Mouse (Mus musculus) G1E (cell line): ENCODE data around the gene Zfp941. TPM values are rescaled to one million over a fixed set of nuclear protein-coding genes. Genes with fewer than 3 reads are reported as not detected.

Source experiments
- ATAC-seq: 2 replicates; pipeline ENCODE4 v1.8.0; 2016; ENCODE audit warnings: mild to moderate bottlenecking; ENCODE audit not compliant: insufficient number of reproducible peaks, poor library complexity, low FRiP score, severe bottlenecking; ENCODE audit errors: extremely low read depth
- DNase-seq: peaks from one replicate; pipeline ENCODE4 v3.0.0; 2012; ENCODE audit warnings: low spot score
- H3K27me3 ChIP-seq: 2 replicates; pipeline ENCODE4 v1.6.1; 2012; ENCODE audit warnings: mild to moderate bottlenecking, low read length, inconsistent platforms; ENCODE audit not compliant: insufficient read depth
- H3K36me3 ChIP-seq: replicated peaks from 2 replicates; pipeline ENCODE3; 2012; ENCODE audit warnings: mild to moderate bottlenecking, inconsistent platforms
- H3K4me1 ChIP-seq: 2 replicates; pipeline ENCODE4 v1.6.1; 2012; ENCODE audit warnings: low read depth, low read length, inconsistent platforms, mixed read lengths; ENCODE audit not compliant: insufficient read depth
- H3K4me3 ChIP-seq: 2 replicates; pipeline ENCODE4 v1.5.1; 2012; ENCODE audit warnings: low read depth, mild to moderate bottlenecking, inconsistent platforms, low read length, moderate library complexity, mixed read lengths
- H3K9me3 ChIP-seq: replicated peaks from 2 replicates; pipeline ENCODE4 v1.6.1; 2012; ENCODE audit warnings: inconsistent platforms
- CTCF ChIP-seq: IDR thresholded peaks from 2 replicates; pipeline ENCODE4 v1.5.1; 2012; ENCODE audit warnings: low read depth, low read length, inconsistent platforms, mixed read lengths
- GATA1 ChIP-seq: IDR thresholded peaks from 2 replicates; pipeline ENCODE4 v1.6.1; 2012; ENCODE audit warnings: borderline replicate concordance, low read length, inconsistent platforms, mixed read lengths
- GATA2 ChIP-seq: IDR thresholded peaks from 2 replicates; pipeline ENCODE4 v1.6.1; 2012; ENCODE audit warnings: low read depth, low read length, inconsistent platforms, borderline replicate concordance
- POLR2AphosphoS5 ChIP-seq: IDR thresholded peaks from 2 replicates; pipeline ENCODE4 v1.6.1; 2012; ENCODE audit warnings: low read depth, low read length, inconsistent platforms; ENCODE audit not compliant: insufficient replicate concordance
- TAL1 ChIP-seq: conservative IDR thresholded peaks from 2 replicates; pipeline ENCODE4 v1.6.1; 2012; ENCODE audit warnings: low read depth, low read length, inconsistent platforms, mixed read lengths
- polyA plus RNA-seq: library from polyadenylated mRNA; stranded (reverse); fragments of >175 nt; gene quantifications from 2 replicates; pipeline ENCODE4 v1.2.3, GENCODE M21; 2012
- total RNA-seq, 2 experiments: library from RNA; stranded (forward) in 1 of 2; stranded (reverse) in 1 of 2; fragments of 200-1000 nt in 1 of 2; fragments of >200 nt in 1 of 2; fragmentation: Nextera tagmentation in 1 of 2; gene quantifications; 2 replicates each; pipeline ENCODE4 v1.2.3; 2014 to 2017

Gene Zfp941
- total and polyA plus RNA-seq, 3 experiments: 0.05 TPM; not detected in 2

- no peak for ATAC-seq
- Histone ChIP-seq H3K27me3 (peaks cover 37% of the 10 kb centered on the region), H3K4me3 (no peak overlapping the region), H3K4me1 (peaks cover 23% of the 10 kb centered on the region), H3K36me3 (peaks cover 35% of the 10 kb centered on the region), H3K9me3 (no peaks in the 10 kb centered on the region)
- TF ChIP-seq POLR2AphosphoS5 (no peak), TAL1 (no peak), CTCF (no peak), GATA1 (no peak), GATA2 (no peak)
- no peak for DNase-seq
Observed at GRCm38 (mm10) chr7:140848591-140848990, 26.6 kb upstream of the Zfp941 start.

GRCm38 (mm10) chr7:140847755-140848580 lies 26.0 kb upstream of the Zfp941 start, which contains the start of gene Odf3:
Odf3 (plus strand) TSS chr7:140847805.
- Histone ChIP-seq H3K9me3 (no peaks in the 10 kb centered on the region), H3K4me1 (peaks cover 18% of the 10 kb centered on the region), H3K27me3 (peaks cover 37% of the 10 kb centered on the region), H3K36me3 (peaks cover 29% of the 10 kb centered on the region), H3K4me3 (no peak within 1 kb of the TSS)
- DNase-seq: no peak
- TF ChIP-seq GATA1: no peak
- TF ChIP-seq TAL1: no peak
- no peak for TF ChIP-seq GATA2
- no peak for TF ChIP-seq CTCF
- no peak for TF ChIP-seq POLR2AphosphoS5
- no peak for ATAC-seq

GRCm38 (mm10) chr7:140846676-140847075 lies 24.7 kb upstream of the Zfp941 start:
- Histone ChIP-seq H3K36me3 (peaks cover 16% of the 10 kb centered on the region), H3K9me3 (no peaks in the 10 kb centered on the region), H3K27me3 (peaks cover 42% of the 10 kb centered on the region), H3K4me1 (peaks cover 6% of the 10 kb centered on the region; the same call in 1 of the 2 replicates), H3K4me3 (no peak overlapping the region)
- DNase-seq: no peak
- TF ChIP-seq GATA1 (no peak), GATA2 (no peak), POLR2AphosphoS5 (no peak), CTCF (no peak), TAL1 (no peak)
- no peak for ATAC-seq

GRCm38 (mm10) chr7:140845683-140846082 lies 23.7 kb upstream of the Zfp941 start:
- DNase-seq (no peak), ATAC-seq (no peak)
- H3K27me3 ChIP-seq: peaks cover 48% of the 10 kb centered on the region
- H3K9me3 ChIP-seq: no peaks in the 10 kb centered on the region
- H3K4me1 ChIP-seq: peaks cover 6% of the 10 kb centered on the region; the same call in 1 of the 2 replicates
- TF ChIP-seq GATA1: no peak
- no peak for TF ChIP-seq TAL1
- TF ChIP-seq CTCF: no peak
- no peak overlapping the region for H3K4me3 ChIP-seq
- H3K36me3 ChIP-seq: peaks cover 7% of the 10 kb centered on the region

GRCm38 (mm10) chr7:140844905-140845665 lies 23.1 kb upstream of the Zfp941 start, which contains the start of gene Scgb1c1:
Scgb1c1 (plus strand) TSS chr7:140845547.
- DNase-seq (peak; percentile 74), ATAC-seq (peak; percentile 76)
- peaks cover 51% of the 10 kb centered on the region for H3K27me3 ChIP-seq
- H3K4me3 ChIP-seq: no peak within 1 kb of the TSS
- TF ChIP-seq CTCF (peak; percentile 44; the same call in 1 of the 2 replicates), POLR2AphosphoS5 (no peak), GATA2 (no peak)
- peaks cover 2% of the 10 kb centered on the region for H3K36me3 ChIP-seq
- no peaks in the 10 kb centered on the region for H3K9me3 ChIP-seq
- H3K4me1 ChIP-seq: peaks cover 6% of the 10 kb centered on the region; the same call in 1 of the 2 replicates

GRCm38 (mm10) chr7:140843806-140844205 lies 21.8 kb upstream of the Zfp941 start:
- H3K4me1 ChIP-seq: peaks cover 6% of the 10 kb centered on the region; the same call in 1 of the 2 replicates
- ATAC-seq (no peak), DNase-seq (no peak)
- peaks cover 56% of the 10 kb centered on the region for H3K27me3 ChIP-seq
- no peaks in the 10 kb centered on the region for H3K36me3 ChIP-seq
- H3K4me3 ChIP-seq: no peak overlapping the region
- H3K9me3 ChIP-seq: no peaks in the 10 kb centered on the region
- no peak for TF ChIP-seq TAL1
- no peak for TF ChIP-seq CTCF
- no peak for TF ChIP-seq GATA1
- no peak for TF ChIP-seq GATA2
- no peak for TF ChIP-seq POLR2AphosphoS5
